Mouse (Mus musculus): ENCODE results near the gene Fam161b. TPM values are rescaled to one million over a fixed set of nuclear protein-coding genes. Genes with fewer than 3 reads are reported as not detected.

The Fam161b gene
- total RNA-seq (2021), result 10 to 100 TPM; 11.8 to 12.4 TPM
- long read RNA-seq, experiment 1, partial matches to known transcripts, result 0 of 6 reads
- long read RNA-seq, experiment 1, other reads (novel, unspliced or antisense), result 1 of 6 reads
- long read RNA-seq, experiment 2, partial matches to known transcripts, result 2 of 9 reads
- long read RNA-seq, experiment 2, other reads (novel, unspliced or antisense), result 0 of 9 reads

DNA sequence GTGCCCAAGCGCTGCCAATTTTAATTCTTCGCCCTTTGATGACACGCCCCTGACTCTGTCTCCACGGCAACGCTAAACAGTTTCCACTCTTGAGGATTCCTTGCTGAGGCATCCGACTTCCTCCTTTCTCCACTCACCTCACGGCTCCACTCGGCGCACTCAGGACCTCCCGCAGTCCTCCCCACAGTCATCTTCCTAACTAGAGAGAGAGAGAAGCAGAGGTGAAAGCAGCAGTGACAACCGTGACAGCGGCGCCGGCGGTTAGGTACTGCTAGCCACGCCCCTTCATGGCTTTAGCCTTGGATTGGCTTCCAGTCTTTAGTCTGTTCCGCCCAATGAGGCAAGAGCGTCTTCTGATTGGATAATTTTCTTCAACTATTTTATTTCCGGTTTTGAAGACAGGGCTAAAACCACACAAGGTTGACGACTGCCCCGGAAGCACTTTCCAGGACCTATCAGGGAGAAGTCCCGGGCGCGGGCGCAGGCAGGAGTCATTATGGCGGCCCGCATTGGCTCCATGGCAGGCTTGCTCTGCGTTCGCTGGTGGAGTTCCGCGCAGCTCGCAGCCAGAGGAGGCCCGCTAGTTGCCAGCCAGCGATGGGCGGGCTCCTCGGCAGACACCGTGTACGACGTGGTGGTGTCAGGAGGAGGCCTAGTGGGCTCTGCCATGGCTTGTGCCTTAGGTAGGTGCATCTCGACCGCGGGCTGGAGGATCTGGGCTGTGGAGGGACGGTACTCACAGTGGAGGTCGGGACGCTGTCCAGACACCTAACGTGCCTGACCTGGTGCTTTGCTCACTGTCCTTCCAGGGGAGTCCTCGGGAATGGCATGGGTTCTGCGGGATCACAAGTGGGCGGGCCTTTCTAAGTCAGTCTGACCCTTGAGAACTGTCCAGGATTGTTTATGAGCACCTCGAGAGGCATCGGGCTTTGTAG, at the start of gene Fam161b, which contains the start of gene Coq6:
Gene Fam161b (minus strand): TSS at position 279 of the 935 bp plus-strand sequence.
Gene Coq6 (plus strand): TSS at position 103 of the 935 bp plus-strand sequence.
- peak; percentile 96 to 98 for DNase-seq (ENCODE audit: low spot score in 2 of 2)
- intact Hi-C loops (cut with DNase I), result no loop called here

DNA sequence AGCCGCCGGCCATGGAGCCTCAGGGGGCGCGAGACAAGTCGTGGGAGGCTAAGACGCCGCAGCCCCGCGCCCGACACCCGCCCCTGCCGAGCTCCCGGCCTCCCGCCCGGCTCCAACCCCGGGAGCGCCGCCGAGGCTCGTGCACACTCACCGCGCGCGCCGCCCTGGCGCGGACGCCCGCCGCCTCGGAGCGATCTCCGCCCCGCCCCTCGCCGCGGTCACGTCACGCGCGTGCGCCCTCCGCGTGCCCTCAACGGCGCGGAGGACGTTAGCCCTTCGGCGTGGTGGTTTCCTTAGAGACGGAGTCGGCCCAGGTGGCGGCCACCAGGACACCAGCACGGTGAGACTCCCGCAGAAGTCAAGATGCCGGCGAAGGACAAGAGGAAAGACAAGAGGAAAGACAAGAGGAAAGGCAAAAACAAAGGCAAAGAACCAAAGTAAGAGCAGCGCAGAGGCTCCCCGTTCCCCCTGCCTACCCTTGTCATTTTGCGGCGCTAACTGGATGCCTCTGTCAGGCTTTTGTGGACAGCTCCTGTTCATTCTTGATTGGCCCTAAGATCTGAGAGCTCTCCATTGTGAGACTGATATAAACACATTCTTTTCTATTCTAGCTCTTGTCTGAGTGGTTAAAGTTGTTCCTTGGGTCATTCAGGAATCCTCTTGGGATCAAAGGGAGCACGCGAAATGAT, 47.3 kb upstream of the Fam161b start, which contains the start of the genes Entpd5 and Bbof1:
Gene Entpd5 (minus strand): TSS at position 211 of the 689 bp plus-strand sequence.
Gene Bbof1 (plus strand): TSS at position 253 of the 689 bp plus-strand sequence.
- intact Hi-C loops (cut with DNase I), result no loop called here
- DNase-seq (ENCODE audit: low spot score in 2 of 2), result peak; percentile 90 to 91

DNA sequence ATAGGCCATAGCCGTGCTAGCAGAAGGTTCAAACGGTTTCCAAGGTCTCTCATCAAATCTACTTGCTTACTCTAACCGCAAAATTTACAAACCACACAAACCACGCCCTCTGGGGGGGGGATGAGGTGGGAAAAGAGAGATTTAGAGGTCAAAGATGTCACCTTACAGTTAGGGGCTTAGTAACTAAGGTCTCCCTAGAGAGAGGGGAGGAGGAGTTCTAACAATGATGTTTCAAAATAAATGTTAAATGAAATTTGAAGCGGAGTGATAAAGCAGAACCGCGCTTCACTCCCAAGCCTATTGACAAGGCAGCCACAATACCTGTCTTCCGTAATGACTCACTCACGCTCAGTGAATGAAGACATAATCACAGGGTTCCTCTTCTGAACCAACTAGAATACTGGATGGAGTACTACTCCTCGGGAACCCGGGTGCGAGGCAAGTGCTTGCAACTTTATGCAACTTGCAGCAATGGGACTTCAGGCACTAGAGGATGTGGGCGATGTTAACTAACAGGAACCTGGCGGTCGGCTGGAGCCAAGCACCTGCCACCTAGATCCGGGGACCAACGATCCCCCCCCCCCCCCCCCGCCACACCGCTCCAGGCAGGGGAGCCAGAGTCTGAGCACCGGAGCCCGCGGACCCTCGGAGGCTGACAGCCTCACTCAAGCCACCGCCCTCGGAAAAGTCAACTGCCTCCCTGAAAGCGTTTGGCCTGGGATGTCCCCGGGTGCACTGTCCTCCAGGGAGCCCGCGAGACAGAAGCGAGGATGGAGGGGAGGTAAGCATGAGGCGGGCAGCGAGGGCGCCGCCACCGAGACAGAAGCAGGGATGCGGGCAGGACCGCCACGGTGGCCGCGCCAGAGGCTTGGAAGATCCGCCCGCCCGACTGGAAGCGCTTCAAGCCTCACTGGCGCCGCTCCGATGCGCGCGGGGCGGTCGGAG, 46.5 kb upstream of the Fam161b start:
- DNase-seq (ENCODE audit: low spot score in 2 of 2), result peak; percentile 20 to 46
- intact Hi-C loops (cut with DNase I), result no loop called here

DNA sequence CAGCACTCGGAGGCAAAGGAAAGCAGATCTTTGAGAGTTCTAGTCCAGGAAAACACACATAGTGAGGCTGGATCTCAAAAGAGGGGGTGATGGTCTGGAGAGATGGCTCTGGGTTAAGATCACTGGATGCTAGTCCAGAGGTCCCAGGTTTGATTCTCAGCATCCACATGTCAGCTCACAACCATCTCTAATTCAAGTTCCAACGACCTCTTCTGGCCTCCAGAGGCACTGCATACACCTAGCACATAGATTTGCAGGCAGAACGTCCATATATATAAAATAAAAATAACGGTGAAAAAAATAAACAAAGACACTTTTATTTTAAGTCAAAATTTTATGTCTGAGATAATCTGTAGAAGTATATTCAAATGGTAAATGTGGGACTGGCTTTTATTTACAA, 45.6 kb upstream of the Fam161b start:
- DNase-seq (ENCODE audit: low spot score in 2 of 2), result no peak
- intact Hi-C loops (cut with DNase I), result no loop called here

DNA sequence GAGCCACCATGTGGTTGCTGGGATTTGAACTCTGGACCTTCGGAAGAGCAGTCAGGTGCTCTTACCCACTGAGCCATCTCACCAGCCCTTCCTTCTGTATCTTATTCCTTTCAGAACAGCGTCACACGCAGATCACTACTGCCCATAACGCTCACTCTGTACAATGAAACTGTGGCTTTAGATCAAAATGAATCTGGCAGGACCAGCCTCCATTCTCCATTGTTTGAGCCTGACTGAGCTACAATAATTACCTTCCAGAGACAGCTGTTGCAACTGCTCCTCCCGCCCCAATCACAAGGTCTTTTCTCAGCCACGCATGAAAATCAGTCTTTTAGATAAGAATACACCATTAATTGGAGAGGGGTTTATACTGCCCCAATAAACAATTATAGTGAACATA, 42.9 kb upstream of the Fam161b start:
- DNase-seq (ENCODE audit: low spot score in 2 of 2), result no peak
- intact Hi-C loops (cut with DNase I), result no loop called here

DNA sequence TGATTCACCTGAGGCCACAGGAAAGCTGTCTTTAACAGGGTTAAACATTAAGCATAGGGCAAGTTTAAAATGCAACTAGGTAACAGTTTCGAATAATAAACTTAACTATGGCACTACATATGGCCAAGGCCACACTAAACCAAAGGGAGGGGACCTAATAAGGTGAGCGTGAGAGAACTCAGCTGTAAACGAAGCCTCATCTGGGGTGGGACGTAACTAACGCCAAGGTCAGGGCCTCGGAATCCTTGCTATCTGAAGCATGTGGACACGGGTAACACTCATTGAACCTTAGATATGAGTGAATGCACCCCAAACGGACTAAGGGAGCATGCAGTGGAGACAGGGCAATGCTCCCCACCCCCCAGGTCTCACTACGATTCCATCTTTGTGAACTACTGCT, 41.3 kb upstream of the Fam161b start:
- intact Hi-C loops (cut with DNase I), result no loop called here
- DNase-seq (ENCODE audit: low spot score in 2 of 2), result no peak

DNA sequence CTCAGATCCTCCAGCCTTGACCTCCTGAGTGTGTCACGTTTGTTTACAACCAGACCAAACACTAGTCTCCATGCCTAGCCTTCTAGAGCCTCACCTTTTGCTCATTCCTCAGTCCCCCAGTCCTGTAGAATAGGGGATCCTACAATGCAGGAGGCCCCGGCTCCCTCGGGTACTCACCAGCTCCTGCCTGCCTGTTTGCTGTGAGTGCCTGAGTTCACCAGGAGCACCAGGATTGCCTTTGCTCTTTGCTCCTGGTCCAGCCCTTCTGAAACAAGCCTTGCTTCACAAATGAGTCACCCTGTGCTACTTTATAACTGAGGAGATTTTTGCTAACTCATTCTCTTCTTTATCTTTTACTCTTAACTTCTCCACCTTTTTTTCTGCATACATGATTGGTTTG, 39.0 kb upstream of the Fam161b start:
- no peak for DNase-seq (ENCODE audit: low spot score in 2 of 2)
- intact Hi-C loops (cut with DNase I), result no loop called here

DNA sequence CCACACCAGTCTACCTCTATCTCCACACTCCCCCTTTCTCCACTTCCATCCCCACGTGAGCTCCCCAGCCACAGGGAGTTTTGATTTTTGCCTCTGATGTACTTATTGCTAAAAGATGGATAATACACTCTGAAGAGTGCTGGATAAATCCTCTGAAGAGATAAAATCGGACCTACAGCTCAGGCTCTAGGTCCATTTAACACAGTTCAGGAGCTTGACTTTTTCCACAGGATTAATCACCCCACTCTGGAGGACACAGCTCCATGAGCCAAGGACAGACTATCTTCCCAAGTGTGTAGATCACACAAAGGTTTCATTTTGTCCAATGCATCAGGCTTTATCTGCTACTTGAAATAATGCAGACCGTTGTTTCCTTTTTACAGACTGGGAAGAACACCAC, 38.4 kb upstream of the Fam161b start:
- DNase-seq (ENCODE audit: low spot score in 2 of 2), result no peak
- intact Hi-C loops (cut with DNase I), result no loop called here

DNA sequence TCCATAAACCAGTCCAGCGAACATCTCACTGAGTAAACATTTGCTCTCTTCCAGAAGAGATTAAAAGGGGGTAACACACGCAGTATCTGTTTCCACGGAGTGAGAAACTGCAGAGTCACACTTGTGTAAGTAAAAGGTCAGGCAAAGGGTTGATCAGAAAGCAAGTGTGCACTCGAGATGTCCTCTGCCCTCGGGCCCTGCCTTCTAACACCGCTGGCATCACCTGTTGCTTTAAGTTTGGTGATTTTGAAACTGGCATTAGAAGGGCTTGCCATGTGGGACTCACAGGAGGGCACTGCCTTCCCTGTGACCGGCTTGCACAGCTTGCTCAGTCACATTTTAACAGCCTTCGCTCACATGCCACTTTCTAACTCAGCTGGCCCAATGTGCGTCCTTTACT, 38.0 kb upstream of the Fam161b start:
- DNase-seq (ENCODE audit: low spot score in 2 of 2), result no peak
- intact Hi-C loops (cut with DNase I), result no loop called here

DNA sequence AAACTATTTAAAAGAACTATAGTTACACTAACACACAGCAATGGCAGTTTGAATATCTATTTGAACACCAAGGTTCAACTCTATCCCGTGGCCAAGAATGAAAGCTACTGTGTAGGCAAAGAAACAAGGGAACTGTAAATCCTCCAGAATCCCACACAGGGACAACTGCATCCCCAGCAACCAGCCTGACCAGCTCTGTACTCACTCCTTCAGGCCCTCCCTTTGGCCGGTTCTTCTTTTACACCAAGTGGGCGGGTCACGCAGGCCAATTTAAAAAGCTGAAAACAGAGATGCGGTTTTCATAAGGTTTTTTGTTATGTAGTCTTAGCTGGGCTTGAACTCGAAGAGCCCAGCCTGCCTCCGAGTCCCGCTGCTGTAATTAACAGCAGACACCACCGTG, 37.5 kb upstream of the Fam161b start:
- intact Hi-C loops (cut with DNase I), result no loop called here
- no peak for DNase-seq (ENCODE audit: low spot score in 2 of 2)

DNA sequence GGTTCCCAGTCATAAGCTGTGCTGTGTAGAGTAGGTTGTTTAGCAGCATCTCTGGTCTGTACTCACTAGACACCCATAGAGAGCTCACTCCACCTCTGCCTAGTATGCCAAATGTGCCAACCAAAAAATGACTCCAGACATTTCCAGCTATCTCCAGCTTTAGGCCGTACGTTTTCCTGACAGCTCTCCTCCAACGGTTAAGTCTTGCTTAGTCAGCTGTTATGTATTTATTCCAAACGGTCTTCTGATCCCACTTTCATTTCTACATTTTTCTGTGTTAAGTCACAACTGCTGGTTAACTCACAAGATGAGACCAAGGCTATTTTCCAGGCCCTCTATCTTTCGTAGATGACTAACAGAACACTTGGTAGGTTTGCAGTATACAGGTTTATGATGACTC, 37.0 kb upstream of the Fam161b start:
- intact Hi-C loops (cut with DNase I), result no loop called here

DNA sequence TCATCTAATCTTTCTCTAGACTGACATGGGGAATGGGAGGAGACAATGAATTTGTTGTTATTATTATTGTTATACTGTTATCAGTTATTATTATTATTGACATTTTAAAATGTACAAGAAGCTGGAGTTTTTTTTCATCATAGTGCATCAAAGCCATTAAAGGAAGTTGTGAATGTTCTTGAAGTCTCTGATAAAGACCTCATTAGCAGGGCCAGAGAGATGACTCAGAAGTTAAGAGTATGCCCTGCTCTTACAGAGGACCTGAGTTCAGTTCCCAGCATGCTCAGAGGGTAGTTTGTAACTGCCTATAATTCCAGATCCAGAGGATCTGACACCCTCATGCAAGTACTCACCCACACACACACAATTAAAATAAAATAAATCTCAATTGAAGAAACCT, 36.1 kb upstream of the Fam161b start:
- intact Hi-C loops (cut with DNase I), result no loop called here
- no peak for DNase-seq (ENCODE audit: low spot score in 2 of 2)

More for the DNA sequence above, 37.0 kb upstream of the Fam161b start:
- no peak for DNase-seq (ENCODE audit: low spot score in 2 of 2)

DNA sequence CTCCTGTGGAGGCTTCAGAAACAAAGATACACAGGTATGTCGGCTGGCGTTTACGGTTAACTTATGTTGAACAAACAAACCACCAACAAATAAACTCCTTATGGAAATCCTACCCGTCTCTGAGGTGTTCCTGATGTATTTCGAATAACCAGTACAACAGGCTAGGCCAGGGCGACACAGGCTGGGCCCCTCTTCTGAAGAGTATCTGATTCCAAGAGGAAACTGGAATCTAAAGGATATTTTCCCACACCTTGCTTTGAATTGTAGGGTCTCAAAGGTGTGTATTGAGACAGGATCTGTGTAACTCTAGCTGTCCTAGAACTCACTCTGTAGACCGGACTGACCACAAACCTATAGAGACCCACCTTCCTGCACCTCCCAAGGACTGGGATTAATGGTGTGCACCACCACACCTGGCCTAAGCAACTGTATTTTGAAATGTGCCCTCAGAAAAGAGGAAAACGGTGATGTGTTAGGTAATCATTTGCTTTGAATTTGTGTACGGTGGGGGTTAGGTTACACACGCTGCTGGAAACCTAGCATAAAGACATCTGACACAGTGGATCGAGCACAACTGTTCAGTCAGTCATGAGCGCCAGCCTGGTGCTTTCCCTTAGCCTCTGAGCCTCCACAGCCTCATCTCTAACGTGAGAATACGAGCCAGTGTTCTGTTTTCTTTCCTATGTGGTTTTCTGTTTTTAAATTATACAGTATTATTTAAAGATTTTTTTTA, 35.5 kb upstream of the Fam161b start:
- DNase-seq (ENCODE audit: low spot score in 2 of 2), result no peak
- intact Hi-C loops (cut with DNase I), result no loop called here

DNA sequence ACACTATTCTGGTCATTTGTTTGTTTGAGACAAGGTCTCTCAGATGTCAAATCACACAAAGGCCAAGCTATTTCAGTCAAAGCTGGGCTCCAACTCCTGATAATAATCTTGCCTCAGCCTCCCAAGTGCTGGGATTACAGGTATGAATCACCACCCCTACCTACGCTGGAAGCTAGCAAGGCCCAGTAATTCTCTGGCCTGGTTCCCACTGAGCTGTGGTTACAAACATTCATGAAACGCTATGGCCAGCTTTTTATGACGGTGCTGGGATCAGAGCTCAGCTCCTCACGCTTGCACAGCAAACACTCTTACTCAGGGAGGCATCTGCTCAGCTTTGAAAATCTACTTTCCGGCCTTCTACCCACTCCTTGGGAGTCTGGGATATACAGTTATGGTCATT, 32.2 kb upstream of the Fam161b start:
- DNase-seq (ENCODE audit: low spot score in 2 of 2), result no peak
- intact Hi-C loops (cut with DNase I), result no loop called here

DNA sequence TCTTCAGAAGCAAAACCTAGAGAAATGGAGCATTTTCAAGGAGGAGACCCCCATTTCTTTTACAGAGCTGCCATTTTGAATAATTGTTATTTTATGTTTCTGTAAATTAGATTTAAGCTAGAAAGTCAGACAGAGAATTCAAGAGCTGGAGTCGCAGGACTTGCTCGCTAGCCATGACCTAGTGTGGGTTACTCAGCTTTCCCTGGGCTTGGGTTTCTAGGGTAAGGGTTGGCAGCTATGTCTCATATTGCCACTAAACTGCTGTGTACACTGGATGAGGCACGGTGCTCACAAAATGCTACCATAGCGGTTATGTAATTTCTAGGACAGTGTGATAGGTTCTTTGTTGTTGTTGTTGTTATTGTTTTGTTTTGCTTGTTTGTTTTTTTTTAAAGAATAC, 31.0 kb upstream of the Fam161b start:
- DNase-seq (ENCODE audit: low spot score in 2 of 2), result no peak
- intact Hi-C loops (cut with DNase I), result no loop called here

DNA sequence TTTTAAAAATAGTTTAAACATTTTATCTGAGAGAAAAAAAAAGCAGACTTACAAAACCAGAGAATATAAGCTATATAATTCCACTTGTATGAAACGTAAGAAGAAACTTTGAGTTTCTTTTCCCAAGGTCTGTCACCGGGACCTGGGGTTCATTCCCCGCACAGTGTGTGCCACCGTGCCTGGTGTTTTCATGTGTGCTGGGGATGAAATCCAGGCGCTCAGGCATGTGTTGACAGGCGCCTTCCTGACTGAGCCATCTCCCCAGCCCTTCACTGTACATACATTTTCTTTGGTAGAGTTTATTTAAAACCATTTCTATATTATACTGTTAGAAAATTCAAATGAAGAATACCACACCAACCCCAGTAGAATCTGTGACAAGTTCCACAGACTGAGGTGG, 28.7 kb upstream of the Fam161b start:
- DNase-seq (ENCODE audit: low spot score in 2 of 2), result no peak
- intact Hi-C loops (cut with DNase I), result no loop called here

DNA sequence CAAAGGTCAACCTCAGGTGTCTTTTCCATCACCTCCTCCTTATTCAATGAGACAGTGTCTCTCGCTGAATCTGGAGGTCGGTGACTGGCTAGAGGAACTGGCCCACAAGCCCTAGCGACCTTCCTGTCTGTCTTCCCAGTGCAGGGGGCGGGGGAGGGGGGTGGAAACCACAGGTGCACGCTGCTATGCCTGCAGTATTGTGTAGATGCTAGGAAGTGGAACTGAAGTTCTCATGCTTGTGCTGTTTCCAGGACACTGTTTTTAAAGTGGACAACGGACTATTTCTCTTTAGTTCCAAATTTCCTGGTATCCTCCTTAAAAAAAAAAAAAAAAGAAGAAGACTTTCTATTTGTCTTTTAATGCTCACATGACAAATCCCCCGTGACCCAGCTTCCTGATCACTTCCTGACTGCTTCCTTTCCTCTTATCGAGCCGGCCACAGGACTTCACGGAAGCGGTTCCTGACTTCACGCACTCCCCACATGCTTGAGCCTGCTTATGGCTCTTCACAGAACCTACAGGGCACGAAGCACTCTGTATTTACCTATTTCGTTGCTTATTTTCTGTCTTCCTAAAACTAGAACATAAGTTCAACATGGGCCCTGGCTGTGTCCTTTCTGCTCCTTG, 27.3 kb upstream of the Fam161b start:
- DNase-seq (ENCODE audit: low spot score in 2 of 2), result no peak
- intact Hi-C loops (cut with DNase I), result no loop called here

DNA sequence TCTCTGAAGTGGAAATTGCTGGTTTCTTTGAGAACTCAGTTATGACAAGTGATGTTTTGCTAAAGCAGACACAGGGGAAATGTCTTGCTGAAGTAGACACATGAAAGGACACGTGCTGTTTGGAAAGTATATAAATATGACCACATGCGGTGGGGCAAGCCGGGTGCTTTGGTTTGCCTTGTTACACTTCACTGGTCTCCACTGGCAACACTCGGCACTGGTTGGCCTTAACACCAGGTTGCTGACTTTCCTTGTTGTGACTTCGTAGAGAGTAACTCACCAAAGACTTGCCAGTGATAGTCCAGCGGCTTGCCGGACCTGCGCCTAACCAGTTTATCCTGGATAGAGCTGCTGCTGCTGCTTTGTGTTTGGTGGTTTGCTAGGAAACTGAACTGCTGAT, 26.5 kb upstream of the Fam161b start:
- no peak for DNase-seq (ENCODE audit: low spot score in 2 of 2)
- intact Hi-C loops (cut with DNase I), result no loop called here
